Mouse (Mus musculus) ES-Bruce4 (cell line): ENCODE measurements around the gene Arhgef25. TPM values are rescaled to one million over a fixed set of nuclear protein-coding genes. Genes with fewer than 3 reads are reported as not detected.

Source experiments
- H3K27ac ChIP-seq: 2 replicates; pipeline ENCODE4 v1.5.1; 2012; ENCODE audit warnings: low read length, inconsistent platforms; ENCODE audit not compliant: insufficient read depth
- H3K27me3 ChIP-seq: 2 replicates; pipeline ENCODE4 v1.6.1; 2012; ENCODE audit warnings: mild to moderate bottlenecking, low read length, inconsistent platforms; ENCODE audit not compliant: control insufficient read depth, poor library complexity, insufficient read depth, severe bottlenecking
- H3K36me3 ChIP-seq: 2 replicates; pipeline ENCODE4 v1.6.1; 2012; ENCODE audit warnings: inconsistent platforms, mild to moderate bottlenecking, low read length, moderate library complexity; ENCODE audit not compliant: control insufficient read depth, poor library complexity, insufficient read depth, severe bottlenecking
- H3K4me1 ChIP-seq: one replicate; pipeline ENCODE4 v1.8.1; 2011; ENCODE audit warnings: low read length; ENCODE audit not compliant: control insufficient read depth, insufficient read depth
- H3K4me3 ChIP-seq: 2 replicates; pipeline ENCODE4 v1.5.1; 2011; ENCODE audit warnings: low read depth, mild to moderate bottlenecking, low read length
- H3K9ac ChIP-seq: 2 replicates; pipeline ENCODE4 v1.6.1; 2012; ENCODE audit warnings: low read depth, mild to moderate bottlenecking, inconsistent platforms; ENCODE audit not compliant: poor library complexity, severe bottlenecking
- H3K9me3 ChIP-seq: replicated peaks from 2 replicates; pipeline ENCODE4 v1.6.1; 2012; ENCODE audit warnings: mild to moderate bottlenecking, low read length, inconsistent platforms; ENCODE audit not compliant: control insufficient read depth, poor library complexity, insufficient read depth, severe bottlenecking
- CTCF ChIP-seq: IDR thresholded peaks from one replicate; pipeline ENCODE4 v1.8.1; 2011; ENCODE audit warnings: low read depth, low read length
- EP300 ChIP-seq: IDR thresholded peaks from 2 replicates; pipeline ENCODE4 v1.6.1; 2011; ENCODE audit warnings: low read depth, low read length; ENCODE audit not compliant: insufficient read depth
- POLR2A ChIP-seq: IDR thresholded peaks from one replicate; pipeline ENCODE4 v1.8.1; 2011; ENCODE audit warnings: low read length; ENCODE audit not compliant: insufficient read depth
- polyA plus RNA-seq: library from polyadenylated mRNA; stranded (reverse); fragments of >200 nt; gene quantifications from 2 replicates; pipeline ENCODE4 v1.2.4, GENCODE M21; 2011; ENCODE audit warnings: low read depth; ENCODE audit not compliant: missing spikeins, insufficient read depth, insufficient read length

Arhgef25 gene
- polyA plus RNA-seq, 1 experiment, result 54.3 TPM

GRCm38 (mm10) chr10:127217177-127217576, 27.3 kb upstream of the Arhgef25 start:
- Histone ChIP-seq H3K4me1 (peaks cover 4% of the 10 kb centered on the region), H3K27ac (no peak overlapping the region), H3K27me3 (no peaks in the 10 kb centered on the region), H3K9ac (no peak overlapping the region), H3K4me3 (no peak overlapping the region), H3K9me3 (no peaks in the 10 kb centered on the region), H3K36me3 (no peaks in the 10 kb centered on the region)
- TF ChIP-seq EP300, result no peak
- no peak for TF ChIP-seq POLR2A

GRCm38 (mm10) chr10:127216456-127216855, 26.6 kb upstream of the Arhgef25 start:
- no peak overlapping the region for H3K4me3 ChIP-seq
- H3K27me3 ChIP-seq, result no peaks in the 10 kb centered on the region
- no peaks in the 10 kb centered on the region for H3K9me3 ChIP-seq
- no peak overlapping the region for H3K9ac ChIP-seq
- no peaks in the 10 kb centered on the region for H3K36me3 ChIP-seq
- H3K4me1 ChIP-seq, result peaks cover 4% of the 10 kb centered on the region
- H3K27ac ChIP-seq, result no peak overlapping the region
- TF ChIP-seq CTCF (no peak), EP300 (no peak), POLR2A (no peak)

- Histone ChIP-seq H3K4me1 (peaks cover 6% of the 10 kb centered on the region), H3K9me3 (no peaks in the 10 kb centered on the region), H3K36me3 (no peaks in the 10 kb centered on the region), H3K4me3 (no peak overlapping the region), H3K27me3 (no peaks in the 10 kb centered on the region), H3K9ac (no peak overlapping the region), H3K27ac (no peak overlapping the region)
- TF ChIP-seq EP300, result no peak
- no peak for TF ChIP-seq CTCF
- TF ChIP-seq POLR2A, result no peak
Measured at GRCm38 (mm10) chr10:127214422-127214803, 24.5 kb upstream of the Arhgef25 start.

GRCm38 (mm10) chr10:127213704-127214421, 24.0 kb upstream of the Arhgef25 start:
- no peaks in the 10 kb centered on the region for H3K9me3 ChIP-seq
- peak overlapping the region; percentile 22; the same call in 1 of the 2 replicates for H3K27ac ChIP-seq
- H3K9ac ChIP-seq, result no peak overlapping the region
- H3K36me3 ChIP-seq, result no peaks in the 10 kb centered on the region
- H3K4me1 ChIP-seq, result peaks cover 6% of the 10 kb centered on the region
- H3K27me3 ChIP-seq, result no peaks in the 10 kb centered on the region
- no peak overlapping the region for H3K4me3 ChIP-seq
- TF ChIP-seq EP300 (no peak), POLR2A (no peak)

- H3K4me1 ChIP-seq, result peaks cover 6% of the 10 kb centered on the region
- no peak overlapping the region for H3K9ac ChIP-seq
- TF ChIP-seq POLR2A (no peak), EP300 (no peak), CTCF (no peak)
- H3K4me3 ChIP-seq, result no peak overlapping the region
- peak overlapping the region; percentile 22; the same call in 1 of the 2 replicates for H3K27ac ChIP-seq
- no peaks in the 10 kb centered on the region for H3K27me3 ChIP-seq
- no peaks in the 10 kb centered on the region for H3K9me3 ChIP-seq
- H3K36me3 ChIP-seq, result peaks cover 2% of the 10 kb centered on the region; the same call in 1 of the 2 replicates
Measured at GRCm38 (mm10) chr10:127213272-127213671, 23.4 kb upstream of the Arhgef25 start.

- H3K9ac ChIP-seq, result peak within 1 kb of the TSS; percentile 82
- H3K9me3 ChIP-seq, result no peaks in the 10 kb centered on the region
- TF ChIP-seq POLR2A (peak; percentile 90), EP300 (no peak), CTCF (no peak)
- no peaks in the 10 kb centered on the region for H3K27me3 ChIP-seq
- H3K4me3 ChIP-seq, result peak within 1 kb of the TSS; percentile 85
- peaks cover 8% of the 10 kb centered on the region; the same call in 1 of the 2 replicates for H3K36me3 ChIP-seq
- H3K27ac ChIP-seq, result peak within 1 kb of the TSS; percentile 79
- H3K4me1 ChIP-seq, result peaks cover 6% of the 10 kb centered on the region
Measured at GRCm38 (mm10) chr10:127211414-127211854, 21.6 kb upstream of the Arhgef25 start, which contains the start of gene Pip4k2c. Gene Pip4k2c (minus strand): TSS chr10:127211585.
